Mouse (Mus musculus) left cerebral cortex, adult 11 months (tissue): ENCODE data around the gene Frmd4a.

Experiments used
- DNase-seq: peaks from one replicate; pipeline ENCODE4 v3.0.0; 2022; ENCODE audit warnings: low spot score

Frmd4a gene

GRCm38 (mm10) chr2:4391091-4391490, 373.6 kb downstream of the Frmd4a start:
- DNase-seq, result no peak

DNA sequence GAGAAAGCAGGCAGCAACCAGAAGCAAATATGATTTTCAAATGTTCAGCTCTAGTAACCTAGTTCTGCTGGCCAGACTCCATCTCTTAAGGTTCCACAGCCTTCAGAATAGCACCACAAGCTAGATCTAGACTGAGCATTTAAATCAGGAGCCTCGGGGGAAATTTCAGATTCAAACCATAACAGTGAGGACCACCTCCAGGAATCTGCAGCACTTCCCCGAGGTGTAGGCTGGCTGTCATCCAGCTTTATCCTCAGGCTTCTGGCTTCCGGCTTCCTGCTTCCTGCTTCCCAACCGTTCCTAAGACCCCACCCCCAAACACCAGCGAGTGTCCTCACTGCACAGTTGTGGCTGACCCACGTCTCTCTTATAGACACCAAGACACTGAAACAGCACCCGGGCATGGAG, 374.2 kb downstream of the Frmd4a start:
- no peak for DNase-seq

DNA sequence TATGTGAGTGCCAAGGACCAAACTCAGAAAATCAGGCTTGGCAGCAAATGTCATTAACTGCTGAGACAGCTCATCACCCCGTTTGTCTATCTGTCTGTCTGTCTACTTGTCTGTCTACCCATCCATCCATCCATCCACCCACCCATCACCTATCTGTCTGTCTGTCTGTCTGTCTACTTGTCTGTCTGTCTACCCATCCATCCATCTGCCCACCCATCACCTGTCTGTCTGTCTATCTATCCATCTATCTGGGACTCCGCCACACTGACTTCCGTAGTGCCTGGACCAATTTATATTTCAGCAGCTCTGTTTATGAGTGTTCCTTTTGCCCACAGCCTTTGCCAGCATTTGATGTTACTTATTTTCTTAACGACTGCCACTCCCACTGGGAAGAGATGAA, 375.5 kb downstream of the Frmd4a start:
- no peak for DNase-seq

DNA sequence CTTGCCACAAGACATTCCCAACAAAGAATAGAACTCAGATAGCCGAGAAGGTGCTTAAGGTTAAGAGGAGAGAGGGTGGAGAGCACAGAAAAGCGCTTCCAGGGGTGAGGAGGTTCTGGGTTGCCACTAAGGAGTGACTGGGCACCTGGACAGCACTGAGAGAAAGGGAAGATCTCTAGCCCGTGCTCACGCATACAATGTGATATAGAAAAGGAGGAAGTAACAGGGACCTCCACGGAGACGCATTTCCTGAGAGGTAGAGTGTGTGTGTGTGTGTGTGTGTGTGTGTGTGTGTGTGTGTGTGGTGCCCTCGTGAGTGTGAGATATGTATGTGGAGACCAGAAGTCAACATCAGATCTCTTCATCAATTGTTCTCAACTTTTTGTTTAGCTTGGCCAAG, 377.1 kb downstream of the Frmd4a start:
- DNase-seq, result no peak

DNA sequence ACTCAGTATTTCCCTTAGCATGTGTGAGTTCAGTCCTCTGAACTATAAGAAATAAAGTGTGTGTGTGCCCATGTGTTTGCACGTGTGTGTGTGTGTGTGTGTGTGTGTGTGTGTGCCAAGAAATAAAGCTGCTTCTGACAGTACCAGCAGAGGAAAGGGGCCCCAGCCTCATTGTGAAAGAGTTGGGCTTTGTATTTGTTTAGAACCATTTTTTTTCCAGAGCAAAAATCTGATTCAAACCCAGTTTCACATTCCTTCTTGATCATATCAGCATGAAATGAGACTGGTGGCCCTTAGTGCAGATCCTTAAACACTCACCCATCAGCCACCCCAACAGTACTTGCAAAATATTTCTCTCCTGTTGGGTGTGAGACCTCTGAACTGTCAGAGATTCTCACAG, 382.2 kb downstream of the Frmd4a start:
- no peak for DNase-seq

GRCm38 (mm10) chr2:4400771-4401596, 383.5 kb downstream of the Frmd4a start:
- DNase-seq, result peak; percentile 28

GRCm38 (mm10) chr2:4401597-4402581, 384.4 kb downstream of the Frmd4a start:
- DNase-seq, result no peak

- DNase-seq, result peak; percentile 34
These were observed 389.5 kb downstream of the Frmd4a start for GRCm38 (mm10) chr2:4406977-4407376.

- DNase-seq, result no peak
These were observed 392.4 kb downstream of the Frmd4a start for GRCm38 (mm10) chr2:4409810-4410433.

DNA sequence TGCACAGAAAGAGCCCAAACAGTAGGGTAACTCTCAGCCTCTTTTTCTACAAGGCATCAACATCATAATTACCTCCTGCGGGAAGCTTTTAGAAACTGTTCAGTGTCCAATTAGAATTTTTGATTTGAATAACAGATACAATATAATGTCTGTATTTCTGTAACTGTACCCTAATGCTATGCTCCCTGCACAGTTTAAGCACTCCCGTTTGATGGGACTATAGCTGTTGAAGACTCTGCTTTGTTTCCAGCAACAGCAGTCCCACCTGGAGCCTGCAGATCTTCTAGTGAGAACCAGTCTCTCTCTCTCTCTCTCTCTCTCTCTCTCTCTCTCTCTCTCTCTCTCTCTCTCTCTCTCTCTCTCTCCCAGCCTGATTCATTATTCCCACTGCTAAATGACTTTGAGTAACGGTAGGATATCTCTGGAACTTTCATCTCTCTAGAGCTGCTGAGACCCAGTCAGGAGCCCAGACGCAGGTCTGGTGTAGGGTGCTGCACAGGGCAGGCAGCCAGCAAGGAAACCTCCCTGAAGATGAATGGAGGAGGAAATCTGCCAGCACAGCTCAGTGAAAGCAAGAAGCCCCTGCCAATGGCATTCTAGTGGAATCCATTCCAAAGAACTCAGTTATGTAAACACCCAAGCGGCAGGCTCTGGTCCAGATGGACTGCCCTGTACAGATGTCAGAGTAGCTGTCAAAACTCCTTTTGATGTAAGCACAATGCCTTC, 395.5 kb downstream of the Frmd4a start:
- DNase-seq, result no peak

DNA sequence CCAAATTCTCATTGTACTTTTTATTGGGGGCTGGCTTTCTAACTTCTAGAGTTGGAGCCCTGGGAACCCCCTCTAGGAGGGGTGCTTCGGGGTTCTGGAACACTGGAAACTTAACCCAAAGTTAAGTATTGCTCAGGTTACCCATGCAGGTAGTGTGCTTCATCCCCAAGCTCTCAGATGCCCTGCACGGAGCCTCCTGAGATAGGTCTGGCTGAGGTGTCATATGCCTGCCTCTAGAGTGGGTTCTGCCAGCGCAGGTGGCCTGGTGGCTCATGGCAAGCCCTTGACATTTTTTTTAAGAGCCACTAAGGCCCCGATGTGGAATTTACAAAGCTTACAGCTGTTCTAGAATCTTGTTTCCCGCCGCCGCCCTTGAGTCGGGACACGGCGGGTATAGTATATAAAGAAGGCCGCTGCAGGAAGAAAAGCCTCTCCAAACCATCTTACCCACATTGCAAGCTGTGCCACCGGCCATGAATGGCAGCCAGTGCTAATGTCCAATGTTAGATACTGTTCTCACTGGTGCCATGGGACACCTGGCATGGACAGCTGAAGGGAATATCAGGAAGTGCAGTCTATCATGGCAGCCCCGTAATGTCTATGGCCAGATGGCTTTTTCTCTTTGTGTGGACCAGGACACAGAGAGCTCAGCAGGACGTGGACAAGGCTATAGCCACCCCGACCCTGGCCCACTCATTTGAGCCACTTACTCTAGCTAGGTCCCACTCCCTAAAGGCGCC, 396.2 kb downstream of the Frmd4a start:
- no peak for DNase-seq

DNA sequence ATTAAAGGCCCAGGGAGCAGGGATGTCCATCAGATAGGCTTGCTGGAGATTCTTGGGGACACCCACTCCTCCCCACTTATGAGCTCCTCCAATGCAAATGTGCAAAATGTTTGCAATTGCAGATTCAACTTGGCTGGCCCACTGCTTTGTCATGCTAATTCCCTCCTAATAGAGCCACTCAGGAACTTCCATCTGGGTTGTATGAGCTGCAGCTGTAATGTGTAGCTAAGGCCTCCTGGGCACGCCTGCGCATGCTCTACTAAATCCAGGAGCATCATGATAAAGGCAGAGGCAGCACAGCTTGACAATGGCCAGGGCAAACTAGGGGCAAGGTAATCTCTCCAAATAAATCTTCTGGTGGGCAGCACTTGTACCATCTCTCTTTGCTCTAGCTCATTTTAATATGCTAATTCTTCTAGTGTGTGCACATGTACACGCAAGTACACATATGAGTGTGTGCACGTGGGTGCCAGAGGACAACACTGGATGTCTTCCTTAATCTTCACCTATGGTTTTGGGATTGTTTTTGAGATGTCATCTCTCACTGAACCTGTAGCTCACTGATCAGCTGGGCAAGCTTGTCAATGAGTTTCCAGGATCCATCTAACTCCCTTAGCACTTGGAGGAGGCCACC, 403.3 kb downstream of the Frmd4a start:
- no peak for DNase-seq

DNA sequence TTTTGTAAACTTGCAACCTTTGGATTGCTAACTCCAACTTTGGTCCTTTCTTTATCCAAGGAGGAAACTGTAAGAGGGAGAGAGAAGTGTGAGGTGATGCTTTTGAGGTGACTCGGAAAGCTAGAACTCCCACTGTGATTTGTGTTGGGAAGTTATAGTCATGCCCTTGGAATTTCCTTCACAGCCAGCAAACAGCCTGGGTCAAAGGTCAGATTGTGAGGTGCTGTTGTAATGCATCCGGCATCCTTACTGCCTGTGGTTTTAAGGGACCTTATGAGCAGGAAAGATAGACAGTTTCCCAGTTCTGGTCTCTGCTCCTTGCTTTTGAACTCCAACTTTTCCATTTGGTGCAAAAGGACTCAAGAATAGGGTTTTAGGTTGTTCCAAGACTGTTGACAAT, 404.2 kb downstream of the Frmd4a start:
- no peak for DNase-seq

GRCm38 (mm10) chr2:4423896-4424295, 406.4 kb downstream of the Frmd4a start:
- no peak for DNase-seq

- DNase-seq, result no peak
These were observed 410.9 kb downstream of the Frmd4a start for GRCm38 (mm10) chr2:4428407-4428855.

DNA sequence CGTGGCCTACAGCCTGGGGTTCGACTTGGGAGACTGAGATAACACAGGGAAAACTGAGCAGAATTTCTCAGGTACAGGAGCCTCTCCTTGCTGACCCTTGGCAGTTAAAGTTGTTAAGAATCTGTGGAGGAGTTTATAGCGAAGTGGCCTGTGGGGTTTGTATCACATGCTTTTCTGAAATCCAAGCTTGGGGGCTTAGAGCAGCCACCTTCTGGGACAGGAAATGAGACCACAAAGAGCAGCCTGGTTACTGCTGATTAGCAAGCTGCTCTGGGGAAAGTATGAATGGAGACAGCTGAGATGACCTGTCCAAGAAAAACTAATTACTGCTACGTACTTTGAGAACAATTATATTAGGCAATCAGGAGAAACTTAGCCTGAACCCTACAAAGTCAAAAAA, 415.6 kb downstream of the Frmd4a start:
- no peak for DNase-seq

GRCm38 (mm10) chr2:4435051-4435450, 417.5 kb downstream of the Frmd4a start:
- DNase-seq, result no peak

- no peak for DNase-seq
These were observed 419.1 kb downstream of the Frmd4a start for GRCm38 (mm10) chr2:4436361-4437231.

GRCm38 (mm10) chr2:4438739-4439138, 421.2 kb downstream of the Frmd4a start:
- no peak for DNase-seq
